Mouse (Mus musculus): ENCODE measurements around the gene Nufip1. TPM values are rescaled to one million over a fixed set of nuclear protein-coding genes. Genes with fewer than 3 reads are reported as not detected.

The Nufip1 gene
- 6.9 and 7.0 TPM in 2 replicates for polyA plus RNA-seq (2012; rRNA removed)

GRCm38 (mm10) chr14:76110396-76111221, at the start of gene Nufip1, which contains the start of gene Gpalpp1:
Gene Nufip1 (plus strand): TSS chr14:76110891.
Gene Gpalpp1 (minus strand): TSS chr14:76110760.
- Histone ChIP-seq H3K4me1 (ENCODE audit: control insufficient read depth, insufficient read depth, low read length) (no peaks in the 10 kb centered on the region; the same call in 1 of the 2 replicates), H3K27me3 (ENCODE audit: control insufficient read depth, insufficient read depth, low read length) (no peaks in the 10 kb centered on the region), H3K27ac (ENCODE audit: insufficient read depth, low read length) (0 out of 2 replicates have a peak within 1 kb of the TSS, but pooled peaks have one; percentile 9), H3K4me3 (replicated peaks; ENCODE audit: insufficient read depth, low read depth, low read length) (peak within 1 kb of the TSS; percentile 58)
- TF ChIP-seq CTCF (IDR thresholded peaks at IDR 0.05; ENCODE audit: borderline replicate concordance, insufficient read depth, low read depth, low read length), result no peak
- no peak; the same call in 1 of the 2 replicates for TF ChIP-seq POLR2A (IDR thresholded peaks at IDR 0.05; ENCODE audit: borderline replicate concordance, insufficient read depth, low read length)
- under 1% methylated on average over 69 of the region's 69 CpGs for WGBS
- DNase-seq, result peak; percentile 92 to 93

GRCm38 (mm10) chr14:76067237-76067636, 43.5 kb upstream of the Nufip1 start:
- DNase-seq, result no peak
- no peak for TF ChIP-seq POLR2A (IDR thresholded peaks at IDR 0.05; ENCODE audit: borderline replicate concordance, insufficient read depth, low read length)
- no peak for TF ChIP-seq CTCF (IDR thresholded peaks at IDR 0.05; ENCODE audit: borderline replicate concordance, insufficient read depth, low read depth, low read length)
- Histone ChIP-seq H3K27me3 (ENCODE audit: control insufficient read depth, insufficient read depth, low read length) (no peaks in the 10 kb centered on the region), H3K27ac (ENCODE audit: insufficient read depth, low read length) (no peak overlapping the region), H3K4me1 (ENCODE audit: control insufficient read depth, insufficient read depth, low read length) (no peaks in the 10 kb centered on the region), H3K4me3 (replicated peaks; ENCODE audit: insufficient read depth, low read depth, low read length) (no peak overlapping the region)
- WGBS, result 83% methylated on average over 1 of the region's 1 CpGs

GRCm38 (mm10) chr14:76068296-76068695, 42.4 kb upstream of the Nufip1 start:
- Histone ChIP-seq H3K4me1 (ENCODE audit: control insufficient read depth, insufficient read depth, low read length) (no peaks in the 10 kb centered on the region), H3K27me3 (ENCODE audit: control insufficient read depth, insufficient read depth, low read length) (no peaks in the 10 kb centered on the region), H3K27ac (ENCODE audit: insufficient read depth, low read length) (no peak overlapping the region), H3K4me3 (replicated peaks; ENCODE audit: insufficient read depth, low read depth, low read length) (no peak overlapping the region)
- TF ChIP-seq POLR2A (IDR thresholded peaks at IDR 0.05; ENCODE audit: borderline replicate concordance, insufficient read depth, low read length), result no peak
- TF ChIP-seq CTCF (IDR thresholded peaks at IDR 0.05; ENCODE audit: borderline replicate concordance, insufficient read depth, low read depth, low read length), result no peak
- WGBS, result 32% methylated on average over 4 of the region's 4 CpGs
- DNase-seq, result no peak

GRCm38 (mm10) chr14:76069296-76069695, 41.4 kb upstream of the Nufip1 start:
- Histone ChIP-seq H3K4me1 (ENCODE audit: control insufficient read depth, insufficient read depth, low read length) (no peaks in the 10 kb centered on the region), H3K4me3 (replicated peaks; ENCODE audit: insufficient read depth, low read depth, low read length) (no peak overlapping the region), H3K27ac (ENCODE audit: insufficient read depth, low read length) (no peak overlapping the region), H3K27me3 (ENCODE audit: control insufficient read depth, insufficient read depth, low read length) (no peaks in the 10 kb centered on the region)
- no peak for DNase-seq
- TF ChIP-seq POLR2A (IDR thresholded peaks at IDR 0.05; ENCODE audit: borderline replicate concordance, insufficient read depth, low read length) (no peak), CTCF (IDR thresholded peaks at IDR 0.05; ENCODE audit: borderline replicate concordance, insufficient read depth, low read depth, low read length) (no peak)
- 65% methylated on average over 4 of the region's 4 CpGs for WGBS

DNA sequence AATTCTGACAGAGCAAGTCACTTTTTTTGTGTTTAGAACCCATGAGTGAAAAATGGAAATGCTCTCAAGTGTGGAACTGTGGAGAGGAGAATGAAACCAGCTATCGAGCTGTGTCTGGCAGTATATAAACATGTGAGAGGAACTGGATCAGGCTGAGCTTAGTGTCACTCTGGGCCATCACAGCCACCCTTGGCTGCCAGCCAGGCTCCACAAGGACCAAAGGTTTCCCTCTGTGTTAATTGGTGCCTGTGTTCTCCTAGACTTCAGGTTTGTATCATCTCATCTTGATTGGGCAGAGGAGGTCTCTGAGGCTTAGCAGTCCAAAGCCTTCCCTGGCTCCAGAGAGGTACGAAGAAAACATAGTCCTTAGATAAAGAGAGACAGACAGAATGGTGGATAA, 38.1 kb upstream of the Nufip1 start:
- Histone ChIP-seq H3K27ac (ENCODE audit: insufficient read depth, low read length) (no peak overlapping the region), H3K4me3 (replicated peaks; ENCODE audit: insufficient read depth, low read depth, low read length) (no peak overlapping the region), H3K4me1 (ENCODE audit: control insufficient read depth, insufficient read depth, low read length) (no peaks in the 10 kb centered on the region), H3K27me3 (ENCODE audit: control insufficient read depth, insufficient read depth, low read length) (no peaks in the 10 kb centered on the region)
- no peak for DNase-seq
- no peak for TF ChIP-seq POLR2A (IDR thresholded peaks at IDR 0.05; ENCODE audit: borderline replicate concordance, insufficient read depth, low read length)
- no peak for TF ChIP-seq CTCF (IDR thresholded peaks at IDR 0.05; ENCODE audit: borderline replicate concordance, insufficient read depth, low read depth, low read length)
- 65% methylated on average over 2 of the region's 2 CpGs for WGBS

DNA sequence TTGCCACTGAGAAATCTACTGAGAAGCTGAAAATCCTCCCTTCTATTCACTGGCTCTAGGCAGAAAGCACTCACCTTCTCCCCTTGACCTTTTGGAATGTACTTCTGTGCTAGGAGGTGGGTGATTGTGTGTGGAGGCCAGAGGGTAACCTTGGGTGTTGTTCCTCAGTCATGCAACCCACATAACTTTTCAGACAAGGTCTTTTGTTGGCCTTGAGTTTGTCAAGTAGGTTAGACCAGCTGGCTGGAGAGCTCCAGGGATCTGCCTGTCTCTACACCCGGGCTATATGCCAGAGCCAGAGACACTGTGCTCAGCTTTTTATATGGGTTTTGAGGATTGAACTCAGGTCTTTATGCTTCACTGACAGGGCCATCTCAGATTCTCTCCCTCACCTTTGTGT, 36.5 kb upstream of the Nufip1 start:
- WGBS, result 71% methylated on average over 1 of the region's 1 CpGs
- no peak for DNase-seq
- Histone ChIP-seq H3K27me3 (ENCODE audit: control insufficient read depth, insufficient read depth, low read length) (no peaks in the 10 kb centered on the region), H3K4me3 (replicated peaks; ENCODE audit: insufficient read depth, low read depth, low read length) (no peak overlapping the region), H3K4me1 (ENCODE audit: control insufficient read depth, insufficient read depth, low read length) (no peaks in the 10 kb centered on the region), H3K27ac (ENCODE audit: insufficient read depth, low read length) (no peak overlapping the region)
- TF ChIP-seq POLR2A (IDR thresholded peaks at IDR 0.05; ENCODE audit: borderline replicate concordance, insufficient read depth, low read length) (no peak), CTCF (IDR thresholded peaks at IDR 0.05; ENCODE audit: borderline replicate concordance, insufficient read depth, low read depth, low read length) (no peak)

- Histone ChIP-seq H3K27ac (ENCODE audit: insufficient read depth, low read length) (no peak overlapping the region), H3K4me1 (ENCODE audit: control insufficient read depth, insufficient read depth, low read length) (no peaks in the 10 kb centered on the region), H3K27me3 (ENCODE audit: control insufficient read depth, insufficient read depth, low read length) (no peaks in the 10 kb centered on the region), H3K4me3 (replicated peaks; ENCODE audit: insufficient read depth, low read depth, low read length) (no peak overlapping the region)
- WGBS, result 35% methylated on average over 4 of the region's 4 CpGs
- no peak for TF ChIP-seq CTCF (IDR thresholded peaks at IDR 0.05; ENCODE audit: borderline replicate concordance, insufficient read depth, low read depth, low read length)
- TF ChIP-seq POLR2A (IDR thresholded peaks at IDR 0.05; ENCODE audit: borderline replicate concordance, insufficient read depth, low read length), result no peak
- DNase-seq, result no peak
Observed at GRCm38 (mm10) chr14:76075721-76076120, 35.0 kb upstream of the Nufip1 start.

- WGBS, result 45% methylated on average over 4 of the region's 4 CpGs
- Histone ChIP-seq H3K4me3 (replicated peaks; ENCODE audit: insufficient read depth, low read depth, low read length) (no peak overlapping the region), H3K27me3 (ENCODE audit: control insufficient read depth, insufficient read depth, low read length) (no peaks in the 10 kb centered on the region), H3K27ac (ENCODE audit: insufficient read depth, low read length) (no peak overlapping the region), H3K4me1 (ENCODE audit: control insufficient read depth, insufficient read depth, low read length) (no peaks in the 10 kb centered on the region)
- no peak for TF ChIP-seq POLR2A (IDR thresholded peaks at IDR 0.05; ENCODE audit: borderline replicate concordance, insufficient read depth, low read length)
- no peak for TF ChIP-seq CTCF (IDR thresholded peaks at IDR 0.05; ENCODE audit: borderline replicate concordance, insufficient read depth, low read depth, low read length)
- no peak for DNase-seq
Observed at GRCm38 (mm10) chr14:76076602-76077001, 34.1 kb upstream of the Nufip1 start.
